Mouse (Mus musculus) heart, adult 2 months (tissue): Measurements from ENCODE around the gene 1700042G07Rik.

Experiments used
- CTCF ChIP-seq: fragments of 200-600 bp; IDR thresholded peaks from 2 replicates; pipeline ENCODE4 v1.8.1; 2022; ENCODE audit warnings: antibody characterized with exemption, mild to moderate bottlenecking, moderate library complexity
- POLR2A ChIP-seq: fragments of 200-500 bp; IDR thresholded peaks from 2 replicates; pipeline ENCODE4 v1.6.1; 2011; ENCODE audit warnings: mild to moderate bottlenecking, low read depth, low read length, control low read depth; ENCODE audit not compliant: insufficient read depth

GRCm38 (mm10) chr4:116220780-116221139 is 47.6 kb downstream of the 1700042G07Rik start:
- TF ChIP-seq CTCF (no peak), POLR2A (peak; percentile 75)
